Mouse (Mus musculus): ENCODE measurements around the gene Acnat1. TPM values are rescaled to one million over a fixed set of nuclear protein-coding genes. Genes with fewer than 3 reads are reported as not detected.

Acnat1 gene
- polyA plus RNA-seq, 1 experiment from 2014 or later = 0.58 TPM

Other genes starting within 250 kb of the Acnat1 start
- not detected in 2 replicates for gene Acnat2, start 65.8 kb downstream of the Acnat1 start, polyA plus RNA-seq (2015; fragmentation: Nextera tagmentation; extraction: Ambion mirVana)
- gene Baat, start 32.6 kb upstream of the Acnat1 start, polyA plus RNA-seq (2015; fragmentation: Nextera tagmentation; extraction: Ambion mirVana) = not detected in 2 replicates
- gene Mrpl50, start 47.2 kb upstream of the Acnat1 start, polyA plus RNA-seq (2015; fragmentation: Nextera tagmentation; extraction: Ambion mirVana) = 62.1 and 64.7 TPM in 2 replicates
- gene Zfp189, start 47.3 kb upstream of the Acnat1 start, polyA plus RNA-seq (2015; fragmentation: Nextera tagmentation; extraction: Ambion mirVana) = 9.6 TPM in 2 replicates
- gene Aldob, start 75.6 kb upstream of the Acnat1 start, polyA plus RNA-seq (2015; fragmentation: Nextera tagmentation; extraction: Ambion mirVana) = 0.53 and 6.3 TPM in 2 replicates
- 25.9 and 27.6 TPM in 2 replicates for gene Tmem246, start 124.0 kb upstream of the Acnat1 start, polyA plus RNA-seq (2015; fragmentation: Nextera tagmentation; extraction: Ambion mirVana)
- gene Rnf20, start 158.1 kb upstream of the Acnat1 start, polyA plus RNA-seq (2015; fragmentation: Nextera tagmentation; extraction: Ambion mirVana) = 38.1 and 41.2 TPM in 2 replicates
- 0.06 TPM in 1 of 2 replicates, not detected in the other for gene Ppp3r2, start 208.1 kb upstream of the Acnat1 start, polyA plus RNA-seq (2015; fragmentation: Nextera tagmentation; extraction: Ambion mirVana)